In the genomic region with DNA sequence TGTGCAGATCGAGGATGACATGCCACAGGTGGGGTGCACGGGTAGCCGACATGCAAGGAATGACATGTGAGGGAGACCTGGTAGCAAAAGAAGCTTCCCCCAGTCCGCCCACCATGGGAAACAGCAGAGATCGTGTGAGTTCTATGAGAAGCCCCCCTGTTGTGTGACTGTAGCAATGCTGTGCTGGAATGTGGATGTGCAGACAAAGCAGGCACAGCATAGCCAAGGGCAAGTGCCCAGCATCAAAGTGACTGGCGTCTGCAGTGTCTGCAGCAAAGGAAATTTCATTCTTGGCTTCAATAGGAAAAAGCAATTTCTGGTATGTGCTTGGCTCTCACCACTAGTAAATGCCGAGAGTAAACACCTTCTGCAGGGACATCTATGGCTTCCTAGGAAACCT, we compare ENCODE assay signal across 24 mouse cellular contexts.
DNase-seq lines count a peak whose midpoint lies in the region; ATAC-seq lines count a peak whose summit lies in the region.
"Had no signal": no experiment of that assay in that cellular context is flagged by ENCODE, and none has a peak within 500 bp of the region (broad histone marks: within the 10 kb centered on the region; RNA-seq: fewer than 3 reads in every experiment).

No protein-coding gene starts in this region.

- peak; percentile 21 for DNase-seq in embryo, embryonic 10.5 days (ENCODE audit: low spot score)
- DNase-seq in embryo, embryonic 9.5 days (ENCODE audit: extremely low spot score): no peak
- peak; percentile 6 for DNase-seq in hindbrain, embryonic 11.5 days (ENCODE audit: low spot score)
- peak; percentile 79 for DNase-seq in Muller cell, postnatal 12 days (ENCODE audit: inconsistent ontology term)
- peak; percentile 13 for DNase-seq in forebrain, embryonic 14.5 days (ENCODE audit: low spot score)
- DNase-seq in heart, postnatal 25 days (ENCODE audit: low spot score): no peak
- DNase-seq in right cerebral cortex, postnatal 10 days (ENCODE audit: low spot score in 2 of 2): no peak
- DNase-seq: adrenal gland, adult 2 months; cerebellum, adult 8-10 months; gastrocnemius, adult 2 months; heart, postnatal 36 days; kidney, adult 8-10 months; kidney, postnatal 25 days; liver, postnatal 0 days; lung, postnatal 14 days; right cerebral cortex, postnatal 25 days; thymus, adult 2 months had no signal

- H3K9ac ChIP-seq in hindbrain, embryonic 11.5 days (ENCODE audit: low read depth, low read length): no peak overlapping the region
- no peak overlapping the region for H3K9ac ChIP-seq in hindbrain, embryonic 12.5 days
- no peak overlapping the region for H3K9ac ChIP-seq in forebrain, embryonic 14.5 days (ENCODE audit: low read length)
- H3K9ac ChIP-seq: heart, embryonic 13.5 days; liver, postnatal 0 days had no signal

- H3K4me3 ChIP-seq in hindbrain, embryonic 11.5 days (ENCODE audit: low read depth, low read length): no peak overlapping the region
- no peak overlapping the region for H3K4me3 ChIP-seq in hindbrain, embryonic 12.5 days
- no peak overlapping the region for H3K4me3 ChIP-seq in forebrain, embryonic 14.5 days (ENCODE audit: low read depth, low read length)
- H3K4me3 ChIP-seq: gastrocnemius, adult 2 months; heart, embryonic 13.5 days; limb, embryonic 10.5 days; megakaryocyte, embryonic 14.5 days; myocyte had no signal

- 52% methylated on average over 7 of the region's 7 CpGs for WGBS in hindbrain, embryonic 11.5 days
- WGBS in hindbrain, embryonic 12.5 days: 45% methylated on average over 7 of the region's 7 CpGs
- WGBS in forebrain, embryonic 14.5 days: 50% methylated on average over 7 of the region's 7 CpGs

- H3K27me3 ChIP-seq in hindbrain, embryonic 11.5 days (ENCODE audit: control insufficient read depth, insufficient read depth, low read length): no peaks in the 10 kb centered on the region
- no peaks in the 10 kb centered on the region for H3K27me3 ChIP-seq in hindbrain, embryonic 12.5 days
- H3K27me3 ChIP-seq in forebrain, embryonic 14.5 days (replicated peaks; ENCODE audit: control insufficient read depth, insufficient read depth, low read length): no peaks in the 10 kb centered on the region
- H3K27me3 ChIP-seq: heart, embryonic 13.5 days; megakaryocyte, embryonic 14.5 days had no signal

- no peaks in the 10 kb centered on the region for H3K36me3 ChIP-seq in hindbrain, embryonic 11.5 days (ENCODE audit: control insufficient read depth, insufficient read depth, low read length)
- no peaks in the 10 kb centered on the region for H3K36me3 ChIP-seq in hindbrain, embryonic 12.5 days
- no peaks in the 10 kb centered on the region for H3K36me3 ChIP-seq in forebrain, embryonic 14.5 days (ENCODE audit: control insufficient read depth, insufficient read depth, low read length)
- H3K36me3 ChIP-seq: G1E; heart, embryonic 13.5 days; limb, embryonic 10.5 days had no signal

- no peak for ATAC-seq in hindbrain, embryonic 11.5 days (ENCODE audit: low FRiP score)
- no peak for ATAC-seq in hindbrain, embryonic 12.5 days (ENCODE audit: low FRiP score)
- no peak for ATAC-seq in forebrain, embryonic 14.5 days
- ATAC-seq: inflammation-experienced regulatory T-cells, adult 6 months; liver, postnatal 0 days had no signal

- no peaks in the 10 kb centered on the region for H3K4me1 ChIP-seq in hindbrain, embryonic 11.5 days (replicated peaks; ENCODE audit: control insufficient read depth, insufficient read depth, low read length)
- 0 out of 2 replicates have a peak, but pooled peaks cover 4% of the 10 kb centered on the region for H3K4me1 ChIP-seq in hindbrain, embryonic 12.5 days
- no peaks in the 10 kb centered on the region for H3K4me1 ChIP-seq in forebrain, embryonic 14.5 days (ENCODE audit: control insufficient read depth, insufficient read depth, low read length)

- no peak overlapping the region for H3K27ac ChIP-seq in hindbrain, embryonic 11.5 days (ENCODE audit: low read depth, low read length)
- no peak overlapping the region for H3K27ac ChIP-seq in hindbrain, embryonic 12.5 days
- H3K27ac ChIP-seq in forebrain, embryonic 14.5 days (ENCODE audit: low read depth, low read length): no peak overlapping the region
- H3K27ac ChIP-seq: gastrocnemius, adult 2 months; heart, embryonic 13.5 days; limb, embryonic 10.5 days had no signal

- H3K4me2 ChIP-seq in hindbrain, embryonic 11.5 days (replicated peaks; ENCODE audit: low read depth, low read length): no peak overlapping the region
- H3K4me2 ChIP-seq in hindbrain, embryonic 12.5 days (replicated peaks): no peak overlapping the region
- no peak overlapping the region for H3K4me2 ChIP-seq in forebrain, embryonic 14.5 days (ENCODE audit: low read length)
- H3K4me2 ChIP-seq: heart, embryonic 13.5 days had no signal

- intact Hi-C loops in heart, postnatal 25 days (cut with DNase I): no loop called here

- H3K9me3 ChIP-seq in hindbrain, embryonic 11.5 days (ENCODE audit: control insufficient read depth, low read length): no peaks in the 10 kb centered on the region
- no peaks in the 10 kb centered on the region for H3K9me3 ChIP-seq in hindbrain, embryonic 12.5 days (replicated peaks)
- H3K9me3 ChIP-seq in forebrain, embryonic 14.5 days (replicated peaks; ENCODE audit: control insufficient read depth, low read length): no peaks in the 10 kb centered on the region
- H3K9me3 ChIP-seq: G1E; heart, embryonic 13.5 days; limb, embryonic 10.5 days had no signal

Comparison
In these comparisons a context has a peak if more than half of its experiments do, and no peak if none do; other contexts are left out.
1. DNase-seq: peak in embryo, embryonic 10.5 days (single experiment), hindbrain, embryonic 11.5 days (single experiment), Muller cell, postnatal 12 days (single experiment) and forebrain, embryonic 14.5 days (single experiment); none in embryo, embryonic 9.5 days (single experiment), heart, postnatal 25 days (single experiment) and right cerebral cortex, postnatal 10 days (0 of 2).